Mouse (Mus musculus): Measurements from ENCODE around the gene Otx2.

GRCm38 (mm10) chr14:48672611-48673176, 925 bp downstream of the Otx2 start:
- TF ChIP-seq CTCF (IDR thresholded peaks at IDR 0.05; ENCODE audit: extremely low read depth, insufficient read length, insufficient replicate concordance, low read depth, low read length) (no peak), POLR2A (IDR thresholded peaks at IDR 0.05; ENCODE audit: low read depth, low read length) (no peak)

All from small intestine, adult 2 months (tissue).